Mouse (Mus musculus): Measurements from ENCODE around the gene Med18. TPM values are rescaled to one million over a fixed set of nuclear protein-coding genes. Genes with fewer than 3 reads are reported as not detected.

Gene Med18
- polyA plus RNA-seq, 1 experiment from 2014 or later = 24.1 TPM

DNA sequence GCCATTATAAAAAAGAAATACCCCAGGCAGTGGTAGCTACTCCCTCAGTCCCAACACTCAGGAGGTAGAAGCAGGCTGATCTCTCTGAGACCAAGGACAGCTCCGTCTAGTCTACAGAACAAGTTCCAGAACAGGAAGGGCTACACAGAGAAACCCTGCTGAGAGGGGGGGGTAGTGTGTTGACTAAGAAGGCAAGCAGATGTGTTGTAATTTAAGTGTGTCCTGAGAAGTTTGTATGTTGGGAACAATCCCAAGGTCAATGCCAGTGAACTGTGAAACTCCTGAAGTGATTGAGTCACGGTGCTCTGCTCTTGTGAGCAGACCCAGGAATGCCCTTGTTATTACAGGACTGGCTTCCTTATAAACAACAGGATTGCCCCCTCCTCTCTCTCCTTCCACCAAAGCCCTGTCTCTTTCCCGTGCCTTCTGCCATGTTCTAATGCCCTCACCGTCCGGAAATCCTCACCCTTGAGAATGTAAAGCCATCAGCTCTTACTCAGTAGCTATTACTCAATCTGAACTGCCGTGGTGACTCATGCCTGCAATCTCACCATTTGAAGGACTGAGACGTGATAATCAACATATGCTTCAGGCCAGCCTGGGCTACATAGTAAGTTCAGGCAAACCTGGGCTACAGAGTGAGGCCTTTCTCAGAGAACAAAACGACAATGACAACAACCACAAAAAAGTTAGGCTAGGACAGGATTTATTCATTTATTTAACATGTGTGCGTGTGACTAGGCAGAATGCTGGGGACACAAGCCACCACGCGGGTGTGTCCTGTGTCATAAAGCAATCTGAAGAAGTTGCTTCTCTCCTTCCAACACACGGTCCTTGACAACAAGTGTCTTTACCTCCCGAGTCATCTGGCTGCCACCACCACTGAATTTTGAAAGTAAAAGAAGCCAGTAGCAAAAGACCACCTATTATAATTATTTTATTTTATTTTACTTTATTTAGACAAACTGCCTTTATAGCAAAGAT is 12.5 kb upstream of the Med18 start:
- Histone ChIP-seq H3K27me3 (no peaks in the 10 kb centered on the region), H3K4me3 (no peak overlapping the region), H3K9me3 (no peaks in the 10 kb centered on the region), H3K27ac (no peak overlapping the region), H3K4me1 (no peaks in the 10 kb centered on the region), H3K36me3 (no peaks in the 10 kb centered on the region), H3K9ac (no peak overlapping the region), H3K4me2 (no peak overlapping the region)
- 71% methylated on average over 13 of the region's 13 CpGs for WGBS
- ATAC-seq (ENCODE audit: insufficient number of reproducible peaks, low FRiP score, low TSS enrichment, low read depth) = no peak

DNA sequence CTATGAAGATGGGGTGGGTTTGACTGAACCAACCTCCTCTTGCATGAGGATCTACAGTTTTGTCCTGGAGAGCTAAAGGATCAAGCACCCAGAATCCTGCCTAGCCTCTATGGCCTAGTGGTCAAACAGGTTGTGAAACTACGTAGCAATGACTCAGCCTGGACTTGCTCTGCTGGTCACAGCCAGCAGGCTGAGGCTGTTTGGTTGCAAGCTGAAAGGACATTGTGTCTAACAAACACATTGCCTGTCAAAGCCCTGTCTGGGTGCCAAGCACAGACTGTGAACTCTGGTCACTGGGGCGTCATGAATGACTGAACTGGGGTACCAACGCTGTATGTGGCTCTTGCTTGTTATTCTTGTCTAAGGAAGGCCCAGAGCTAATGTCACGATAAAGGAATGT is 10.9 kb upstream of the Med18 start:
- Histone ChIP-seq H3K27me3 (no peaks in the 10 kb centered on the region), H3K9me3 (no peaks in the 10 kb centered on the region), H3K4me1 (no peaks in the 10 kb centered on the region), H3K27ac (no peak overlapping the region), H3K4me3 (no peak overlapping the region), H3K9ac (no peak overlapping the region), H3K4me2 (no peak overlapping the region), H3K36me3 (no peaks in the 10 kb centered on the region)
- 77% methylated on average over 4 of the region's 4 CpGs for WGBS
- no peak for ATAC-seq (ENCODE audit: insufficient number of reproducible peaks, low FRiP score, low TSS enrichment, low read depth)

DNA sequence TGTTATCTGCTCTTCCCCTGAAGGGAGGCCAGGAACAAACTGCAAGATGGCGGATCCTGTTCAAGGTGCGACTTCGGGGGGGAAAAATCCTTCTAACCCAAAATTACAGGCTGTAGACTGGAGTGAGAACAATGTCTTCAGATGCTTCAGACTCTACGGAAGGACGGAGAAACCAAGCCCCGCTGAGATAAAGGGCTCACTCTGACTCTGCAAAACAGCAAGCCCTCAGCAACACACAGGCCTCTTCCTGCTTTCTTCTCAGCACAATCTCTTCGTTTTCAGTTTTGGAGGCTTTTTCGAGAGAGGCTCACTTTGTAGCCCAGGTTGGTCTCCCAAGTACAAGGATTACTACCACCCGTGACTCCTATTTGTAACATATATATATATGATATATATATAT is 9.7 kb upstream of the Med18 start:
- Histone ChIP-seq H3K36me3 (no peaks in the 10 kb centered on the region), H3K27ac (no peak overlapping the region), H3K4me1 (no peaks in the 10 kb centered on the region), H3K4me2 (no peak overlapping the region), H3K27me3 (no peaks in the 10 kb centered on the region), H3K9ac (no peak overlapping the region), H3K4me3 (no peak overlapping the region), H3K9me3 (no peaks in the 10 kb centered on the region)
- WGBS = 87% methylated on average over 9 of the region's 9 CpGs
- no peak for ATAC-seq (ENCODE audit: insufficient number of reproducible peaks, low FRiP score, low TSS enrichment, low read depth)

DNA sequence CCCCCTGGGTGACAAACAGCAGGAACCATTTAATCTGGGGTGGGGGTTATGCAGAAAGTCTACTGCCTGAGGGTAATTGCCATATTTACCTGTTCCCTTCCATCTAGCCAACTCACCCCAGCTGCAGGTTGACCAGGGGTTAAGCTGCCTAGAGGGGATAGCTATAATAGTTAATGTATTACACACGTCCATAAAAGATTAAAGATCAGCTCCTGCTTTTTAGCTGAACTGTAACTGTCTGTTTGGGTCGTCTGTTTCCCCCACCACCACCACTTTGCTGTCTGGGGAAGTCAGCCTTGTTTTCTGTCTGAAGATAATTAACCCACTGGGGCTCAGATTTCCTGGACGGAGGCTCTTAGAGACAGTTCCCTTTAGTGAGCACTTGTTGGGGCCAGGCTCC is 6.2 kb upstream of the Med18 start:
- no peak for ATAC-seq (ENCODE audit: insufficient number of reproducible peaks, low FRiP score, low TSS enrichment, low read depth)
- H3K4me2 ChIP-seq = no peak overlapping the region
- H3K9ac ChIP-seq = no peak overlapping the region
- H3K27me3 ChIP-seq = no peaks in the 10 kb centered on the region
- no peaks in the 10 kb centered on the region for H3K4me1 ChIP-seq
- no peaks in the 10 kb centered on the region for H3K9me3 ChIP-seq
- WGBS = 2% methylated on average over 3 of the region's 3 CpGs
- no peak overlapping the region for H3K27ac ChIP-seq
- H3K4me3 ChIP-seq = no peak overlapping the region
- no peaks in the 10 kb centered on the region for H3K36me3 ChIP-seq

DNA sequence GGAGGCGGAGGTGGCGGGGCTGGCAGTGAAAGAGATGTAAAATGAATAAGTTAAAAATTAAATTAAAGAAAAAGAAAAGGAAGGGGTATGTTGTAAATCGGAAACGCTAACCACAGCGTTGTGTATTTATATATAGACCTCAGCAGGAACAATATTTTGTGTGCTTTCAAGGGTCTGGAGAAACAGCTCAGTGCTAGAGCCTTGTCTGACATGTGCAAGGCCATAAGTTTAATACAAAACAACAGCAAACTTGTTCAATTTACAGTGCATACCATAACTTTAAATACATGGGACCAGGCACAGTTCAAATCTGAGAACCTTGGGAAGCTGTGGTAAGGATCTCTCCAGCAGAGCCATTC is 513 bp upstream of the Med18 start:
- Histone ChIP-seq H3K4me3 (peak overlapping the region; percentile 81), H3K9me3 (no peaks in the 10 kb centered on the region), H3K27ac (peak overlapping the region; percentile 84; the same call in 1 of the 2 replicates), H3K4me2 (peak overlapping the region; percentile 75), H3K27me3 (no peaks in the 10 kb centered on the region), H3K9ac (no peak overlapping the region), H3K4me1 (peaks cover 20% of the 10 kb centered on the region), H3K36me3 (peaks cover 21% of the 10 kb centered on the region)
- peak; percentile 35 for ATAC-seq (ENCODE audit: insufficient number of reproducible peaks, low FRiP score, low TSS enrichment, low read depth)
- whole genome bisulfite sequencing = 1% methylated on average over 5 of the region's 5 CpGs

DNA sequence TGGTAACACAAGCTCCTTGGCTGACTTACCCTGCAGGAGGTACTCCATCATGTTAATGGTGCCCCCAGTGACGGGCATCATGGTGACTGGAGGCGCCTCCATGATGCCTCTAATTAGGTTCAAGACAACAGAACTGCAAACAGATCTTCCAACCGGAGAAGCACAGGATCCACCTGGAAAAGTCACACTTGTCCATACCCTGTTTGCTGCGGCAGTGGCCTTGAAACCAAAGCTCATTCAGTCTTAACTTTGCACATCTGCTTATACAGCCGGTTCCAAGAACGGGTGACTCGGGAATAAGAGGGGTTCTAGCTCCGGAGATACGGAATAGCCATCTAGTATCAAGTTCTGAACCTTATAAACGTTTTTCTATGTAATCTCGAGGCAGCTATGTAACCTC is 885 bp downstream of the Med18 start:
- Histone ChIP-seq H3K4me3 (peak overlapping the region; percentile 81), H3K9ac (peak overlapping the region; percentile 70), H3K4me2 (peak overlapping the region; percentile 75), H3K27ac (peak overlapping the region; percentile 84; the same call in 1 of the 2 replicates), H3K27me3 (no peaks in the 10 kb centered on the region), H3K4me1 (peaks cover 20% of the 10 kb centered on the region), H3K36me3 (peaks cover 31% of the 10 kb centered on the region), H3K9me3 (no peaks in the 10 kb centered on the region)
- WGBS = 6% methylated on average over 11 of the region's 11 CpGs
- ATAC-seq (ENCODE audit: insufficient number of reproducible peaks, low FRiP score, low TSS enrichment, low read depth) = no peak

DNA sequence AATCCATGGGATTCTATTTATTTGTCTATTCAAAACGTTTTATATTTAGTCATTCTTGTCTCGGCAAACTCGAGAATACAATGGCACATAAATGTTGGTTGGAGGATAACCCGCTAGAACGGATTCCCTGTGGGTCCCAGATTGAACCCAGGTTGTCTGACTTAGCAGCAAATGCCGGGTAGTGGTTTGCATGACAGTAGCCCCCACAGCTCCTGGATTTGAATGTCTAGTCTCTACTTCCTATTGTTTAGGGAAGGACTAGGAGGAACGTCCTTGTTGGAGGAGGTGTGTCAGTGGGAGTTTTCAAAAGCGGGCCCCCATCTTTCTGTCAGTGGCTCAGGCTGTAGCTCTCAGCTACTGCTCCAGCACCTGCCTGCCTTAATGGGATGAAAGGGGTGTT is 3.5 kb downstream of the Med18 start:
- H3K4me1 ChIP-seq = peaks cover 20% of the 10 kb centered on the region
- 90% methylated on average over 8 of the region's 8 CpGs for WGBS

DNA sequence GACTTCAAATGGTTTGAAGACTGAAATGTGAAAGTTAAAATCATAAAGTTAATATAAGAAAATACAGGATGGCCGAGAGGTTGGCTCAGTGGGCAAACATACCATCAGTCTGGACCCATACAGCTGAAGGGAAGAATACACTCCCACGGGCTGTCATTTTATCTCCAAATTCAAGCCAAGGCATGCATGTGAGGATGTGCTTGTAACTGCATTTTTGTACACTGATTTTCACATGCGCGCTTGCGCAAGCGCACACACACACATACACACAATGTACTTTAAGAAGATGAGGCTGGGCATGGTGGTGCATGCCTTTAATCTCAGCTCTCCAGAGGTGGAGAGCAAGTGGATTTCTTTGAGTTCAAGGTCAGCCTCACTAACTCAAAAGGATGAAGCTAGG is 8.2 kb downstream of the Med18 start:
- Histone ChIP-seq H3K27ac (peak overlapping the region; percentile 72), H3K4me1 (no peaks in the 10 kb centered on the region), H3K4me3 (no peak overlapping the region), H3K9ac (no peak overlapping the region), H3K27me3 (no peaks in the 10 kb centered on the region), H3K9me3 (no peaks in the 10 kb centered on the region), H3K4me2 (no peak overlapping the region), H3K36me3 (peaks cover 35% of the 10 kb centered on the region)
- ATAC-seq (ENCODE audit: insufficient number of reproducible peaks, low FRiP score, low TSS enrichment, low read depth) = no peak
- 89% methylated on average over 6 of the region's 6 CpGs for WGBS

More for the DNA sequence above, 3.5 kb downstream of the Med18 start:
- Histone ChIP-seq H3K9me3 (no peaks in the 10 kb centered on the region), H3K36me3 (peaks cover 43% of the 10 kb centered on the region), H3K4me2 (no peak overlapping the region), H3K27me3 (no peaks in the 10 kb centered on the region), H3K9ac (no peak overlapping the region), H3K4me3 (no peak overlapping the region), H3K27ac (no peak overlapping the region)
- ATAC-seq (ENCODE audit: insufficient number of reproducible peaks, low FRiP score, low TSS enrichment, low read depth) = no peak

DNA sequence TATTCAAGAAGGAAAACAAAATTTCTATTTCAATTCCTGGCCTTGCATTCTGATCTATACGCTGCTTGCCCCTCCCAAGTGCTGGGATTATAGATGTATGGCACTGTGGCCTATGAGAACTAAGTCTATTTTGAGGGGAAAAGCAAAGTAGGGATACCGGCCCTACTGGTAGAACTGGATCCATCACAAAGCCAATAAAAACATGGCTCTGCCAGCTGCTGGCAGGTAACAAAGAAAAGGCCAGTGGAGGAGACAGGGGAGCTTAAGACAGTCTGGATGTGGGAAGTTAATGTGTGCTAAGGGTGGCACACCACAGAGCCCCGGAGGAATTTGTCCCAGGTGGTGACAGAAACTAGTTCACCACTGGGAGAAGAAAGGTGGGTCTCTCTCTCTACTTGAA is 8.6 kb downstream of the Med18 start:
- H3K27ac ChIP-seq = peak overlapping the region; percentile 72
- 52% methylated on average over 3 of the region's 3 CpGs for WGBS
- H3K4me1 ChIP-seq = no peaks in the 10 kb centered on the region
- H3K4me3 ChIP-seq = no peak overlapping the region
- peaks cover 31% of the 10 kb centered on the region for H3K36me3 ChIP-seq
- no peaks in the 10 kb centered on the region for H3K27me3 ChIP-seq
- no peak; the same call in 1 of the 2 replicates for ATAC-seq (ENCODE audit: insufficient number of reproducible peaks, low FRiP score, low TSS enrichment, low read depth)
- H3K4me2 ChIP-seq = no peak overlapping the region
- no peaks in the 10 kb centered on the region for H3K9me3 ChIP-seq
- H3K9ac ChIP-seq = no peak overlapping the region

DNA sequence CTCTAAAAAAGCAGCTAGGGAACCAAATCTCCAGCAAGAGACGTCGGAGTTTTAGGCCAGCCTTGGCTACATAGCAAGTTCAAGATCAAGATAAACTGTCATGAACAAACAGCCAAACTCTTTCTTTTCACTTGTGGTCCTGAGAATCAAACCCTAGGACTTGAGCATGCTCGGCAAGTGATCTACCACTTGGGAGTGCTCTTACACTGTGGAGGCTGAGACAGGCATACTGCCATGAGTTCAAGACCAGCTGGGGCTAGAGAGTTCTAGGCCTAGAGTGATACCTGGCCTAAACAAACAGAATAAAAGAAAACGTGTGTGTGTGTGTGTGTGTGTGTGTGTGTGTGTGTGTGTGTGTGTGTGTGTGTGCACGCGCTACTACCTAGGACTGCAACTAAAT is 9.5 kb downstream of the Med18 start:
- no peaks in the 10 kb centered on the region for H3K9me3 ChIP-seq
- no peak overlapping the region for H3K9ac ChIP-seq
- peaks cover 22% of the 10 kb centered on the region for H3K36me3 ChIP-seq
- 85% methylated on average over 6 of the region's 6 CpGs for WGBS
- H3K4me3 ChIP-seq = no peak overlapping the region
- H3K4me2 ChIP-seq = no peak overlapping the region
- no peak overlapping the region for H3K27ac ChIP-seq
- ATAC-seq (ENCODE audit: insufficient number of reproducible peaks, low FRiP score, low TSS enrichment, low read depth) = no peak
- no peaks in the 10 kb centered on the region for H3K27me3 ChIP-seq
- no peaks in the 10 kb centered on the region for H3K4me1 ChIP-seq

DNA sequence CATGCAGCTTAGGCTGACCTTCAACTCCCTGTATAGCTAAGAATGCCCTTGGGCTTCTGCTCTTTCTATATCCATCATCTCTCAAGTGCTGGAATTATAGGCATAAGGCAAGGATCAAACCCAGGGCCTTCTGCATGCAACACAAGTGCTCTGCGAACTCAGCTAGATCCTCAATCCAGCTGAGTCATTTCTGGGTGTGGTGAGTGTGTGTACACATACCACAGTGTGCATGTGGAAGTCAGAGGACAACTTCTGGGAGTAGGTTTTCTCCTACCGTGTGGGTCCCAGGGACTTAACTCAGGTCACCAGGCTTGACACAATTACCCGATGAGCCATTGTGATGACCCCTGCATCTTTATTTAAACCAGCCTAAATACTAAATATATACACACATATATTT is 13.9 kb downstream of the Med18 start:
- Histone ChIP-seq H3K4me2 (no peak overlapping the region), H3K27me3 (no peaks in the 10 kb centered on the region), H3K27ac (no peak overlapping the region), H3K9ac (no peak overlapping the region), H3K4me1 (no peaks in the 10 kb centered on the region), H3K9me3 (no peaks in the 10 kb centered on the region), H3K36me3 (no peaks in the 10 kb centered on the region), H3K4me3 (no peak overlapping the region)
- 82% methylated on average over 3 of the region's 3 CpGs for WGBS
- no peak for ATAC-seq (ENCODE audit: insufficient number of reproducible peaks, low FRiP score, low TSS enrichment, low read depth)

DNA sequence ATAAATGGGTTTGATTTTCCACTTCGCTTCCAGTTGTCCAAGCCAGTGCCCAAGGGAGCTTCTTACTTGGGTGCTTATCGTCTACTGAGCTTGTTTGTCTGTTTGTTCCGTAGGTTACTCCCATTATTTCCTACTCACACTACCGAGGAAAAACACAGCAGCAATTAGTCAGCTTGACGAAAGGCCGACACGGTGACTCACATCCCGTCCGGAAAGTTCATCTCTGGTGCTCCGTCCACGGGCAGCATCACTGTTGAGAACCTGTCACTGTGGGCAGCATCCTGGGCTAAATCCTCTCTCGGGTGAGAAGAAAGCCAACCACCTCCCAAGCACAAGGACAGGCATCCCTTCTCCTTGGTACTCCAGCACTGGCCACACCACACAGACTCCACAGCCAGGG is 17.6 kb downstream of the Med18 start:
- Histone ChIP-seq H3K9ac (no peak overlapping the region), H3K9me3 (no peaks in the 10 kb centered on the region), H3K4me1 (no peaks in the 10 kb centered on the region), H3K4me2 (no peak overlapping the region), H3K27me3 (no peaks in the 10 kb centered on the region), H3K36me3 (no peaks in the 10 kb centered on the region), H3K4me3 (no peak overlapping the region), H3K27ac (no peak overlapping the region)
- no peak for ATAC-seq (ENCODE audit: insufficient number of reproducible peaks, low FRiP score, low TSS enrichment, low read depth)
- WGBS = 77% methylated on average over 12 of the region's 12 CpGs
